Mouse (Mus musculus): ENCODE results near the gene Ckm. TPM values are rescaled to one million over a fixed set of nuclear protein-coding genes. Genes with fewer than 3 reads are reported as not detected.

The Ckm gene
- polyA plus RNA-seq, 1 experiment from 2014 or later = not detected

GRCm38 (mm10) chr7:19441448-19442091 is 37.0 kb downstream of the Ckm start:
- ATAC-seq (ENCODE audit: low FRiP score) (no peak), DNase-seq (ENCODE audit: low spot score) (no peak)
- Histone ChIP-seq H3K36me3 (replicated peaks; ENCODE audit: control insufficient read depth, insufficient read depth) (peaks cover 86% of the 10 kb centered on the region), H3K9me3 (ENCODE audit: control insufficient read depth, low read length) (no peaks in the 10 kb centered on the region), H3K4me3 (replicated peaks; ENCODE audit: low read length) (no peak overlapping the region), H3K9ac (no peak overlapping the region), H3K4me2 (replicated peaks) (no peak overlapping the region), H3K27me3 (ENCODE audit: control insufficient read depth, insufficient read depth, low read length) (no peaks in the 10 kb centered on the region), H3K27ac (no peak overlapping the region), H3K4me1 (replicated peaks; ENCODE audit: control insufficient read depth, insufficient read depth, low read length) (no peaks in the 10 kb centered on the region)
- WGBS = 83% methylated on average over 9 of the region's 9 CpGs

GRCm38 (mm10) chr7:19443344-19443743 is 38.8 kb downstream of the Ckm start:
- H3K36me3 ChIP-seq (replicated peaks; ENCODE audit: control insufficient read depth, insufficient read depth) = peaks cover 83% of the 10 kb centered on the region
- H3K27me3 ChIP-seq (ENCODE audit: control insufficient read depth, insufficient read depth, low read length) = no peaks in the 10 kb centered on the region
- peak; percentile 94 for DNase-seq (ENCODE audit: low spot score)
- ATAC-seq (ENCODE audit: low FRiP score) = no peak
- WGBS = 48% methylated on average over 3 of the region's 3 CpGs
- no peaks in the 10 kb centered on the region for H3K4me1 ChIP-seq (replicated peaks; ENCODE audit: control insufficient read depth, insufficient read depth, low read length)
- H3K4me2 ChIP-seq (replicated peaks) = no peak overlapping the region
- no peak overlapping the region for H3K4me3 ChIP-seq (replicated peaks; ENCODE audit: low read length)
- H3K27ac ChIP-seq = no peak overlapping the region
- no peak overlapping the region for H3K9ac ChIP-seq
- H3K9me3 ChIP-seq (ENCODE audit: control insufficient read depth, low read length) = no peaks in the 10 kb centered on the region

- Histone ChIP-seq H3K4me1 (replicated peaks; ENCODE audit: control insufficient read depth, insufficient read depth, low read length) (no peaks in the 10 kb centered on the region), H3K4me2 (replicated peaks) (no peak overlapping the region), H3K4me3 (replicated peaks; ENCODE audit: low read length) (no peak overlapping the region), H3K9me3 (ENCODE audit: control insufficient read depth, low read length) (no peaks in the 10 kb centered on the region), H3K9ac (no peak overlapping the region), H3K27me3 (ENCODE audit: control insufficient read depth, insufficient read depth, low read length) (no peaks in the 10 kb centered on the region), H3K27ac (no peak overlapping the region), H3K36me3 (replicated peaks; ENCODE audit: control insufficient read depth, insufficient read depth) (peaks cover 87% of the 10 kb centered on the region)
- 89% methylated on average over 12 of the region's 12 CpGs for WGBS
- no peak for DNase-seq (ENCODE audit: low spot score)
- ATAC-seq (ENCODE audit: low FRiP score) = no peak
These were observed 40.2 kb downstream of the Ckm start for GRCm38 (mm10) chr7:19444801-19445200.

GRCm38 (mm10) chr7:19447689-19448088 is 43.1 kb downstream of the Ckm start:
- Histone ChIP-seq H3K4me2 (replicated peaks) (no peak overlapping the region), H3K4me1 (replicated peaks; ENCODE audit: control insufficient read depth, insufficient read depth, low read length) (no peaks in the 10 kb centered on the region), H3K36me3 (replicated peaks; ENCODE audit: control insufficient read depth, insufficient read depth) (peaks cover 80% of the 10 kb centered on the region), H3K27ac (no peak overlapping the region), H3K4me3 (replicated peaks; ENCODE audit: low read length) (no peak overlapping the region), H3K9me3 (ENCODE audit: control insufficient read depth, low read length) (no peaks in the 10 kb centered on the region), H3K9ac (no peak overlapping the region), H3K27me3 (ENCODE audit: control insufficient read depth, insufficient read depth, low read length) (no peaks in the 10 kb centered on the region)
- ATAC-seq (ENCODE audit: low FRiP score) = no peak
- DNase-seq (ENCODE audit: low spot score) = no peak
- 93% methylated on average over 15 of the region's 16 CpGs for WGBS

GRCm38 (mm10) chr7:19449165-19449564 is 44.6 kb downstream of the Ckm start:
- ATAC-seq (ENCODE audit: low FRiP score) (no peak), DNase-seq (ENCODE audit: low spot score) (no peak)
- Histone ChIP-seq H3K4me2 (replicated peaks) (no peak overlapping the region), H3K9ac (no peak overlapping the region), H3K4me3 (replicated peaks; ENCODE audit: low read length) (no peak overlapping the region), H3K27me3 (ENCODE audit: control insufficient read depth, insufficient read depth, low read length) (no peaks in the 10 kb centered on the region), H3K36me3 (replicated peaks; ENCODE audit: control insufficient read depth, insufficient read depth) (peaks cover 69% of the 10 kb centered on the region), H3K27ac (no peak overlapping the region), H3K4me1 (replicated peaks; ENCODE audit: control insufficient read depth, insufficient read depth, low read length) (no peaks in the 10 kb centered on the region), H3K9me3 (ENCODE audit: control insufficient read depth, low read length) (no peaks in the 10 kb centered on the region)
- WGBS = 87% methylated on average over 12 of the region's 12 CpGs

GRCm38 (mm10) chr7:19455186-19455585 is 50.6 kb downstream of the Ckm start:
- Histone ChIP-seq H3K27me3 (ENCODE audit: control insufficient read depth, insufficient read depth, low read length) (no peaks in the 10 kb centered on the region), H3K4me3 (replicated peaks; ENCODE audit: low read length) (no peak overlapping the region), H3K27ac (no peak overlapping the region), H3K9ac (no peak overlapping the region), H3K9me3 (ENCODE audit: control insufficient read depth, low read length) (no peaks in the 10 kb centered on the region), H3K4me1 (replicated peaks; ENCODE audit: control insufficient read depth, insufficient read depth, low read length) (peaks cover 26% of the 10 kb centered on the region), H3K36me3 (replicated peaks; ENCODE audit: control insufficient read depth, insufficient read depth) (peaks cover 18% of the 10 kb centered on the region), H3K4me2 (replicated peaks) (no peak overlapping the region)
- WGBS = 92% methylated on average over 4 of the region's 4 CpGs
- DNase-seq (ENCODE audit: low spot score) (no peak), ATAC-seq (ENCODE audit: low FRiP score) (no peak)

GRCm38 (mm10) chr7:19455819-19456495 is 51.4 kb downstream of the Ckm start:
- ATAC-seq (ENCODE audit: low FRiP score) = no peak
- 52% methylated on average over 11 of the region's 11 CpGs for whole genome bisulfite sequencing
- H3K4me1 ChIP-seq (replicated peaks; ENCODE audit: control insufficient read depth, insufficient read depth, low read length) = peaks cover 26% of the 10 kb centered on the region
- peak overlapping the region; percentile 10; the same call in 1 of the 2 replicates for H3K4me2 ChIP-seq (replicated peaks)
- DNase-seq (ENCODE audit: low spot score) = no peak
- no peaks in the 10 kb centered on the region for H3K9me3 ChIP-seq (ENCODE audit: control insufficient read depth, low read length)
- no peak overlapping the region for H3K27ac ChIP-seq
- H3K9ac ChIP-seq = no peak overlapping the region
- H3K4me3 ChIP-seq (replicated peaks; ENCODE audit: low read length) = no peak overlapping the region
- peaks cover 10% of the 10 kb centered on the region for H3K36me3 ChIP-seq (replicated peaks; ENCODE audit: control insufficient read depth, insufficient read depth)
- no peaks in the 10 kb centered on the region for H3K27me3 ChIP-seq (ENCODE audit: control insufficient read depth, insufficient read depth, low read length)

GRCm38 (mm10) chr7:19456628-19457027 is 52.1 kb downstream of the Ckm start:
- 96% methylated on average over 7 of the region's 7 CpGs for WGBS
- DNase-seq (ENCODE audit: low spot score) (no peak), ATAC-seq (ENCODE audit: low FRiP score) (no peak)
- H3K27me3 ChIP-seq (ENCODE audit: control insufficient read depth, insufficient read depth, low read length) = no peaks in the 10 kb centered on the region
- H3K4me2 ChIP-seq (replicated peaks) = peak overlapping the region; percentile 98
- H3K36me3 ChIP-seq (replicated peaks; ENCODE audit: control insufficient read depth, insufficient read depth) = peaks cover 3% of the 10 kb centered on the region
- no peak overlapping the region for H3K9ac ChIP-seq
- no peaks in the 10 kb centered on the region for H3K9me3 ChIP-seq (ENCODE audit: control insufficient read depth, low read length)
- H3K4me1 ChIP-seq (replicated peaks; ENCODE audit: control insufficient read depth, insufficient read depth, low read length) = peaks cover 26% of the 10 kb centered on the region
- no peak overlapping the region for H3K4me3 ChIP-seq (replicated peaks; ENCODE audit: low read length)
- no peak overlapping the region for H3K27ac ChIP-seq

- ATAC-seq (ENCODE audit: low FRiP score) (no peak), DNase-seq (ENCODE audit: low spot score) (no peak)
- H3K36me3 ChIP-seq (replicated peaks; ENCODE audit: control insufficient read depth, insufficient read depth) = no peaks in the 10 kb centered on the region; the same call in 1 of the 2 replicates
- no peaks in the 10 kb centered on the region for H3K9me3 ChIP-seq (ENCODE audit: control insufficient read depth, low read length)
- WGBS = 13% methylated on average over 14 of the region's 14 CpGs
- peaks cover 26% of the 10 kb centered on the region for H3K4me1 ChIP-seq (replicated peaks; ENCODE audit: control insufficient read depth, insufficient read depth, low read length)
- H3K27ac ChIP-seq = 0 out of 2 replicates have a peak overlapping the region, but pooled peaks have one; percentile 20
- H3K4me2 ChIP-seq (replicated peaks) = peak overlapping the region; percentile 98
- peak overlapping the region; percentile 90 for H3K9ac ChIP-seq
- H3K27me3 ChIP-seq (ENCODE audit: control insufficient read depth, insufficient read depth, low read length) = no peaks in the 10 kb centered on the region
- peak overlapping the region; percentile 96 for H3K4me3 ChIP-seq (replicated peaks; ENCODE audit: low read length)
These were observed 53.0 kb downstream of the Ckm start for GRCm38 (mm10) chr7:19457414-19458071.

Measured in hindbrain, embryonic 14.5 days (tissue).